Mouse (Mus musculus) kidney, adult 8-10 months (tissue): ENCODE data around the gene Fam171a1.
"Not testable (repeated sequence)": the region's sequence is repeated elsewhere in the genome, so short reads cannot be mapped to it uniquely, and the experiment has no call there.

Experiments
- DNase-seq, 2 experiments: peaks; one replicate each; pipeline ENCODE4 v3.0.0; 2022

Fam171a1 gene

GRCm38 (mm10) chr2:3113866-3114265 is at the start of gene Fam171a1:
Fam171a1 (plus strand) TSS chr2:3114224.
- peak in 1 of 2 experiments; percentile 40 for DNase-seq

- no peak for DNase-seq
Measured at GRCm38 (mm10) chr2:3069140-3069539, 44.9 kb upstream of the Fam171a1 start.

- DNase-seq, result not testable (repeated sequence)
Measured at GRCm38 (mm10) chr2:3088361-3088760, 25.7 kb upstream of the Fam171a1 start.

- no peak for DNase-seq
Measured at GRCm38 (mm10) chr2:3089274-3089673, 24.8 kb upstream of the Fam171a1 start.

- DNase-seq, result no peak
Measured at GRCm38 (mm10) chr2:3096101-3096500, 17.9 kb upstream of the Fam171a1 start.

GRCm38 (mm10) chr2:3099971-3100370 is 14.1 kb upstream of the Fam171a1 start:
- no peak for DNase-seq

GRCm38 (mm10) chr2:3101292-3101957 is 12.6 kb upstream of the Fam171a1 start:
- DNase-seq, result no peak

GRCm38 (mm10) chr2:3102360-3102759 is 11.7 kb upstream of the Fam171a1 start:
- DNase-seq, result peak; percentile 24 to 58

GRCm38 (mm10) chr2:3107471-3107870 is 6.6 kb upstream of the Fam171a1 start:
- no peak for DNase-seq

- no peak for DNase-seq
Measured at GRCm38 (mm10) chr2:3108431-3108830, 5.6 kb upstream of the Fam171a1 start.

- DNase-seq, result no peak
Measured at GRCm38 (mm10) chr2:3108834-3109233, 5.2 kb upstream of the Fam171a1 start.

GRCm38 (mm10) chr2:3117855-3118202 is 3.8 kb downstream of the Fam171a1 start:
- no peak for DNase-seq

GRCm38 (mm10) chr2:3118203-3118941 is 4.3 kb downstream of the Fam171a1 start:
- DNase-seq, result peak; percentile 86 to 90

- DNase-seq, result no peak
Measured at GRCm38 (mm10) chr2:3118969-3119368, 4.9 kb downstream of the Fam171a1 start.

- no peak for DNase-seq
Measured at GRCm38 (mm10) chr2:3119371-3119935, 5.4 kb downstream of the Fam171a1 start.

- no peak for DNase-seq
Measured at GRCm38 (mm10) chr2:3122571-3122970, 8.5 kb downstream of the Fam171a1 start.

GRCm38 (mm10) chr2:3127256-3127883 is 13.3 kb downstream of the Fam171a1 start:
- no peak for DNase-seq

- no peak for DNase-seq
Measured at GRCm38 (mm10) chr2:3128344-3128871, 14.4 kb downstream of the Fam171a1 start.

- peak; percentile 71 to 82 for DNase-seq
Measured at GRCm38 (mm10) chr2:3128910-3129309, 14.9 kb downstream of the Fam171a1 start.

GRCm38 (mm10) chr2:3132473-3132872 is 18.4 kb downstream of the Fam171a1 start:
- DNase-seq, result no peak

GRCm38 (mm10) chr2:3134580-3135296 is 20.7 kb downstream of the Fam171a1 start:
- DNase-seq, result peak; percentile 82 to 87

- DNase-seq, result peak in 1 of 2 experiments; percentile 17
Measured at GRCm38 (mm10) chr2:3135297-3135684, 21.3 kb downstream of the Fam171a1 start.

GRCm38 (mm10) chr2:3138308-3138707 is 24.3 kb downstream of the Fam171a1 start:
- peak; percentile 86 to 87 for DNase-seq
